Mouse (Mus musculus): ENCODE data around the gene Rtkn2. TPM values are rescaled to one million over a fixed set of nuclear protein-coding genes. Genes with fewer than 3 reads are reported as not detected.

The Rtkn2 gene
- polyA plus RNA-seq, 1 experiment from 2014 or later = 10.2 TPM

- no peak for ATAC-seq (ENCODE audit: low FRiP score, low TSS enrichment)
- WGBS = 45% methylated on average over 8 of the region's 8 CpGs
- no peak overlapping the region for H3K4me2 ChIP-seq (replicated peaks; ENCODE audit: low read depth, low read length)
Measured at GRCm38 (mm10) chr10:68063806-68064545, 84.6 kb downstream of the Rtkn2 start.

GRCm38 (mm10) chr10:68064571-68064970, 85.2 kb downstream of the Rtkn2 start:
- H3K4me3 ChIP-seq (ENCODE audit: low read length) = no peak overlapping the region
- ATAC-seq (ENCODE audit: low FRiP score, low TSS enrichment) = no peak
- H3K4me1 ChIP-seq (ENCODE audit: insufficient read depth, low read length) = peaks cover 12% of the 10 kb centered on the region; the same call in 1 of the 2 replicates
- H3K9me3 ChIP-seq (ENCODE audit: low read length) = no peaks in the 10 kb centered on the region
- WGBS = 85% methylated on average over 10 of the region's 10 CpGs
- H3K9ac ChIP-seq (replicated peaks; ENCODE audit: low read length) = no peak overlapping the region
- no peak overlapping the region for H3K4me2 ChIP-seq (replicated peaks; ENCODE audit: low read depth, low read length)
- H3K27me3 ChIP-seq (ENCODE audit: insufficient read depth, low read length) = no peaks in the 10 kb centered on the region
- no peak overlapping the region for H3K27ac ChIP-seq (ENCODE audit: low read length)
- no peaks in the 10 kb centered on the region for H3K36me3 ChIP-seq (ENCODE audit: insufficient read depth, low read length)

More at GRCm38 (mm10) chr10:68063806-68064545, 84.6 kb downstream of the Rtkn2 start:
- Histone ChIP-seq H3K27me3 (ENCODE audit: insufficient read depth, low read length) (no peaks in the 10 kb centered on the region), H3K9ac (replicated peaks; ENCODE audit: low read length) (no peak overlapping the region), H3K27ac (ENCODE audit: low read length) (no peak overlapping the region), H3K9me3 (ENCODE audit: low read length) (no peaks in the 10 kb centered on the region), H3K4me1 (ENCODE audit: insufficient read depth, low read length) (peaks cover 12% of the 10 kb centered on the region; the same call in 1 of the 2 replicates), H3K36me3 (ENCODE audit: insufficient read depth, low read length) (no peaks in the 10 kb centered on the region), H3K4me3 (ENCODE audit: low read length) (no peak overlapping the region)

DNA sequence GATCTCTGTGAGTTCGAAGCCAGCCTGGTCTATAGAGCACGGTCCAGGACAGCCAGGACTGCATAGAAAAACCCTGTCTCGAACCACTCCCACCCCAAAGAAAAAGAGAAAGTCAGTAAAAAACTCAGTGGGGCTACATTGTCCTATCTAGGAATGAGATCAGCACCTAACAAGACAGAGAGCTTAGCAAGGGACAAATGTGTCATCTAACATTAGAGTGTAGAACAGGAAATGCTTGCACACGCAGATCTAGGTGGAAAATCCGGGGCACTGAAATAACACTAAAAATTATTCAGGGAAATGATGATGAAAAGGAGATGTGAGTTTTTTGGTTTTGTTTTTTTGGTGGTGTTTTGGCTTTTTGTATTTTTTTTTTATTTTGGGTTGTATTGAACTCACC, 86.8 kb downstream of the Rtkn2 start:
- no peak overlapping the region for H3K4me3 ChIP-seq (ENCODE audit: low read length)
- ATAC-seq (ENCODE audit: low FRiP score, low TSS enrichment) = no peak
- peaks cover 5% of the 10 kb centered on the region; the same call in 1 of the 2 replicates for H3K4me1 ChIP-seq (ENCODE audit: insufficient read depth, low read length)
- WGBS = 87% methylated on average over 5 of the region's 5 CpGs
- H3K36me3 ChIP-seq (ENCODE audit: insufficient read depth, low read length) = no peaks in the 10 kb centered on the region
- H3K9me3 ChIP-seq (ENCODE audit: low read length) = no peaks in the 10 kb centered on the region
- no peak overlapping the region for H3K27ac ChIP-seq (ENCODE audit: low read length)
- H3K4me2 ChIP-seq (replicated peaks; ENCODE audit: low read depth, low read length) = no peak overlapping the region
- H3K27me3 ChIP-seq (ENCODE audit: insufficient read depth, low read length) = no peaks in the 10 kb centered on the region
- no peak overlapping the region for H3K9ac ChIP-seq (replicated peaks; ENCODE audit: low read length)

DNA sequence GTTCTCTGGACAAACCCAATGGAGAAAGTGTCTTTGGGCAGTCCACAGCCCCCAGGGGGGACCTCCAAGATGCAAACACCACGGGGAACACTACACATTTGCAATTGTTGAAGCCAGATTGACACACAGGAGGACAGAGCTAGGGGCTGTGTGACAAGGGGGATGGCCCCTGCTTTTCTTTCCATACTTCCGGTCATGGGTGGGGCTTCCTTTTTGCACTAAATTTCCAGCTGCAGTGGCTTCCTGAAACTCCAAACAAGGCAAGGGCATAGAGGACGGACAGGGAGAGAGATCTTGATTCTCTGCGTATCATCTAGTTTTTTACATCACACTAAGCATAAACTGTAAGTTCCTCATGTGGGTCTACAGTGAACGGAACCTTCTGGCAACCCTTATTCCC, 88.6 kb downstream of the Rtkn2 start:
- WGBS = 79% methylated on average over 5 of the region's 5 CpGs
- ATAC-seq (ENCODE audit: low FRiP score, low TSS enrichment) = no peak
- no peak overlapping the region for H3K4me2 ChIP-seq (replicated peaks; ENCODE audit: low read depth, low read length)

GRCm38 (mm10) chr10:68068426-68068825, 89.1 kb downstream of the Rtkn2 start:
- Histone ChIP-seq H3K4me3 (ENCODE audit: low read length) (no peak overlapping the region), H3K36me3 (ENCODE audit: insufficient read depth, low read length) (no peaks in the 10 kb centered on the region), H3K4me2 (replicated peaks; ENCODE audit: low read depth, low read length) (no peak overlapping the region), H3K27ac (ENCODE audit: low read length) (no peak overlapping the region), H3K9ac (replicated peaks; ENCODE audit: low read length) (no peak overlapping the region), H3K9me3 (ENCODE audit: low read length) (no peaks in the 10 kb centered on the region), H3K4me1 (ENCODE audit: insufficient read depth, low read length) (peaks cover 4% of the 10 kb centered on the region; the same call in 1 of the 2 replicates), H3K27me3 (ENCODE audit: insufficient read depth, low read length) (no peaks in the 10 kb centered on the region)
- no peak for ATAC-seq (ENCODE audit: low FRiP score, low TSS enrichment)
- WGBS = 88% methylated on average over 8 of the region's 8 CpGs

More for the DNA sequence above, 88.6 kb downstream of the Rtkn2 start:
- H3K36me3 ChIP-seq (ENCODE audit: insufficient read depth, low read length) = no peaks in the 10 kb centered on the region
- no peak overlapping the region for H3K27ac ChIP-seq (ENCODE audit: low read length)
- peaks cover 4% of the 10 kb centered on the region; the same call in 1 of the 2 replicates for H3K4me1 ChIP-seq (ENCODE audit: insufficient read depth, low read length)
- H3K27me3 ChIP-seq (ENCODE audit: insufficient read depth, low read length) = no peaks in the 10 kb centered on the region
- H3K9me3 ChIP-seq (ENCODE audit: low read length) = no peaks in the 10 kb centered on the region
- H3K4me3 ChIP-seq (ENCODE audit: low read length) = no peak overlapping the region
- no peak overlapping the region for H3K9ac ChIP-seq (replicated peaks; ENCODE audit: low read length)

- WGBS = 89% methylated on average over 7 of the region's 7 CpGs
- Histone ChIP-seq H3K36me3 (ENCODE audit: insufficient read depth, low read length) (no peaks in the 10 kb centered on the region), H3K4me2 (replicated peaks; ENCODE audit: low read depth, low read length) (no peak overlapping the region), H3K27me3 (ENCODE audit: insufficient read depth, low read length) (no peaks in the 10 kb centered on the region), H3K4me3 (ENCODE audit: low read length) (no peak overlapping the region), H3K9ac (replicated peaks; ENCODE audit: low read length) (no peak overlapping the region), H3K9me3 (ENCODE audit: low read length) (no peaks in the 10 kb centered on the region), H3K27ac (ENCODE audit: low read length) (no peak overlapping the region), H3K4me1 (ENCODE audit: insufficient read depth, low read length) (peaks cover 4% of the 10 kb centered on the region; the same call in 1 of the 2 replicates)
- no peak for ATAC-seq (ENCODE audit: low FRiP score, low TSS enrichment)
Measured at GRCm38 (mm10) chr10:68071041-68071440, 91.7 kb downstream of the Rtkn2 start.

GRCm38 (mm10) chr10:68072626-68073025, 93.3 kb downstream of the Rtkn2 start:
- Histone ChIP-seq H3K36me3 (ENCODE audit: insufficient read depth, low read length) (no peaks in the 10 kb centered on the region), H3K27ac (ENCODE audit: low read length) (no peak overlapping the region), H3K27me3 (ENCODE audit: insufficient read depth, low read length) (no peaks in the 10 kb centered on the region), H3K9ac (replicated peaks; ENCODE audit: low read length) (no peak overlapping the region), H3K4me2 (replicated peaks; ENCODE audit: low read depth, low read length) (no peak overlapping the region), H3K9me3 (ENCODE audit: low read length) (no peaks in the 10 kb centered on the region), H3K4me3 (ENCODE audit: low read length) (no peak overlapping the region), H3K4me1 (ENCODE audit: insufficient read depth, low read length) (peaks cover 4% of the 10 kb centered on the region; the same call in 1 of the 2 replicates)
- 91% methylated on average over 4 of the region's 4 CpGs for WGBS
- ATAC-seq (ENCODE audit: low FRiP score, low TSS enrichment) = no peak

DNA sequence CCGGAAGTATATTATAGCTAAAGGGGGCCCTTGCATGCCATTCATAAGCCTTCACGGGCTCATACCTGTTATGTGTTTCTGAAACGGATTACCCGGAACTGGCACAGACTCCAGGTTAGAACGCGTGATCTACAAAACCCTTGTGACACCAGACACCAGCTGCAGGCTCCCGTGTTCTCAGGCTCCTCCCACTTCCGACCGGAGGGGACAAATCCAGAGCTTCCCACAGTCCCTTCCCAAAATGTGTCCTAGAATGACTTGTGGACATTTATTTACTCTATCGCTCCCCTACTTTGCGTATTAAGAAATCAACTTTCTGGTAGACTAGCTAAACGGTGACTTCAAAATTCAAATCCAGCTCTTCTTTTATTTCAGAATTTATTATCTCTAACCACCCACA, 94.9 kb downstream of the Rtkn2 start:
- Histone ChIP-seq H3K27ac (ENCODE audit: low read length) (no peak overlapping the region), H3K4me3 (ENCODE audit: low read length) (no peak overlapping the region), H3K36me3 (ENCODE audit: insufficient read depth, low read length) (no peaks in the 10 kb centered on the region), H3K9ac (replicated peaks; ENCODE audit: low read length) (no peak overlapping the region), H3K27me3 (ENCODE audit: insufficient read depth, low read length) (no peaks in the 10 kb centered on the region), H3K9me3 (ENCODE audit: low read length) (peaks cover 5% of the 10 kb centered on the region; the same call in 1 of the 2 replicates), H3K4me1 (ENCODE audit: insufficient read depth, low read length) (peaks cover 4% of the 10 kb centered on the region; the same call in 1 of the 2 replicates), H3K4me2 (replicated peaks; ENCODE audit: low read depth, low read length) (no peak overlapping the region)
- ATAC-seq (ENCODE audit: low FRiP score, low TSS enrichment) = no peak
- 83% methylated on average over 12 of the region's 12 CpGs for WGBS

DNA sequence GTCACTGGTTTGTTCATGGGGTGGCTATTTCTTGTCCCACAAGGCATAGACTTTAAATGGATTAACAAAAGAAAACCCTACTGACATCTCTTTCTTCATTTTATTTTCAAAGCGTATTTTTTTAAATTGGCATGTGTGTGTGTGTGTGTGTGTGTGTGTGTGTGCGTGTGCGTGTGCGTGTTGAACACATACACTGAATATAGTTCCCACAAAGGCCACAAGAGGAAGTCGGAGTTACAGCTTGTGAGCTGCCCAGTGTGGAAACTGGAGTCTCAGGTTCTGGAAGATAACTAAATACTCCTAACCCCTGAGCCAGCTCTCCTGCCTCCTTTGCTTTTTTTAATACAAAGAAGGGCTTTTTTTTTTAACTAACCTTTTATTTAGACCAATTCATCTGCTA, 95.8 kb downstream of the Rtkn2 start:
- no peak for ATAC-seq (ENCODE audit: low FRiP score, low TSS enrichment)
- Histone ChIP-seq H3K4me1 (ENCODE audit: insufficient read depth, low read length) (peaks cover 4% of the 10 kb centered on the region; the same call in 1 of the 2 replicates), H3K27me3 (ENCODE audit: insufficient read depth, low read length) (no peaks in the 10 kb centered on the region), H3K27ac (ENCODE audit: low read length) (no peak overlapping the region), H3K4me2 (replicated peaks; ENCODE audit: low read depth, low read length) (no peak overlapping the region), H3K36me3 (ENCODE audit: insufficient read depth, low read length) (no peaks in the 10 kb centered on the region), H3K9me3 (ENCODE audit: low read length) (peaks cover 5% of the 10 kb centered on the region; the same call in 1 of the 2 replicates), H3K9ac (replicated peaks; ENCODE audit: low read length) (no peak overlapping the region), H3K4me3 (ENCODE audit: low read length) (no peak overlapping the region)
- WGBS = 88% methylated on average over 5 of the region's 5 CpGs

DNA sequence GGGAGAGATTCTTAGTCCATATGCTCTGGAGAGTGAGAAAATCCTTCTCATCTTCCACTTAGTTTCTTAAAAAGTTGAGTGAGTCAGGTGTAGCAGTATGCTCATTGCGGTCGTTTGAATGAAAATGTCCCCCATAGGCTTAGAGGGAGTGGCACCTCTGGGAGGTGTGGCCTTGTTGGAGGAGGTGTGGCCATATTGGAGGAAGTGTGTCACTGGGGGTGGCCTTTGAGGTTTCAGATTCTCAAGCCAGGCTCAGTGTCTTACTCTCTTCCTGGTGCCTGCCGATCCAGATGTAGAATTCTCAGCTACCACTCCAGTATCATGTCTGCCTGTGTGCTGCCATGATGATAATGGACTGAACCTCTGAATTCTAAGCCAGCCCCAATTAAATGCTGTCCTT, 99.3 kb downstream of the Rtkn2 start:
- Histone ChIP-seq H3K4me2 (replicated peaks; ENCODE audit: low read depth, low read length) (no peak overlapping the region), H3K36me3 (ENCODE audit: insufficient read depth, low read length) (no peaks in the 10 kb centered on the region), H3K4me1 (ENCODE audit: insufficient read depth, low read length) (peaks cover 7% of the 10 kb centered on the region; the same call in 1 of the 2 replicates), H3K4me3 (ENCODE audit: low read length) (no peak overlapping the region), H3K27me3 (ENCODE audit: insufficient read depth, low read length) (no peaks in the 10 kb centered on the region), H3K27ac (ENCODE audit: low read length) (no peak overlapping the region), H3K9me3 (ENCODE audit: low read length) (peaks cover 5% of the 10 kb centered on the region; the same call in 1 of the 2 replicates), H3K9ac (replicated peaks; ENCODE audit: low read length) (no peak overlapping the region)
- no peak for ATAC-seq (ENCODE audit: low FRiP score, low TSS enrichment)
- 95% methylated on average over 3 of the region's 3 CpGs for WGBS

Data from kidney, embryonic 16.5 days (tissue).